Mouse (Mus musculus): ENCODE results near the gene Brf1. TPM values are rescaled to one million over a fixed set of nuclear protein-coding genes. Genes with fewer than 3 reads are reported as not detected.

Gene Brf1
- polyA plus RNA-seq, 1 experiment = 44.8 TPM

DNA sequence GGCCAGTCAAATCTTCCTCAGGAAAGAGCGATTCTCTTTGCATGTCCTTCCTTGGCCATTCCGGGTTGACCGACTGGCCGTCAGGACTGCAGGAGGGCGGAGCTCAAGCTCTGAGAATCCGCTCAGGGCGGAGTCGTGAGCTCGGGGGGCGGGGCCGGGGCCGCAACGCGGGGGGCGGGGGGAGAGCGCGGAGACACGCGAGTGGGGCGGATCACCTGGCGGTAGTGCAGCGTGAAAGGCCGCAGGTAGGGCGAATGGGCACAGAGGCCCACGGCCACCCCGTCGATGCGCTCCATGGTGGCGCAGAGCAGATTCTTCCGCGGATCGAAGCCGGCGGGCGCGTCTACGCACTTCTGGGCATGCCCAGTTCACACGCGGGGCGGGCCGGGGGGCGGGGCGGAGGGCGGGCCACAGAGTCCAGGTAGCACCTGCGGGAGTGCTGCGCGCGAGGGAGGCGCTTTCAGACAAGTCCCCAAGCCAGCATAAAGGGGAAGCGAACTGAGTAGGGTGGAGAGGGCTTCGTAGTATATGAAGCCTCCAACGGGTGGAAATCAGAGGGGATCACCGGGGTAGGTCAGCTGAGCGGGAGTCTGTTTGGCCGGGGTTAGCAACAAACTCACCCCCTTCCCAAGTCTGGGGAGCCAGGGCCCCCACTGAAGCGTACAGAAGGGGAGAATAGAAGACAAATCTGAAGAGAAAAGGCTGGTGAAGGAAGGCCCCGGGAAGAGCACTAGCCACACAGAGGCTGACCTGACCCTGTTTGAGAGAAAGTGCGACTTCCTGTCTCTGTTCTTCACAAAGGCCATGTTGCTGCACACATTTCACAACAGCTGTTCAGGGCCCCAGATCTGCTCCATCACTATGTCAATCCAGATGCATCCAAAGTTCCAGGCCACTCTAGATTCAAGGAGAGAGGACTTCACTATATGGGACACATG lies 58.5 kb downstream of the Brf1 start, which contains the start of gene Nudt14:
Gene Nudt14 (minus strand): TSS at position 349 of the 938 bp plus-strand sequence.
- H3K4me1 ChIP-seq (ENCODE audit: control insufficient read depth, insufficient read depth, low read length) = peaks cover 12% of the 10 kb centered on the region; the same call in 1 of the 2 replicates
- TF ChIP-seq CTCF (conservative IDR thresholded peaks at IDR 0.05; ENCODE audit: insufficient read depth, insufficient read length, low read depth, low read length) = no peak
- peak; percentile 20 for TF ChIP-seq POLR2A (IDR thresholded peaks at IDR 0.05; ENCODE audit: low read depth, low read length)
- no peaks in the 10 kb centered on the region for H3K36me3 ChIP-seq (ENCODE audit: control insufficient read depth, insufficient read depth, low read length)
- DNase-seq = peak; percentile 91
- peak within 1 kb of the TSS; percentile 95 for H3K4me3 ChIP-seq (ENCODE audit: insufficient read depth, low read depth, low read length)
- WGBS = 2% methylated on average over 58 of the region's 58 CpGs
- no peaks in the 10 kb centered on the region for H3K27me3 ChIP-seq (replicated peaks; ENCODE audit: control insufficient read depth, insufficient read depth, low read length)
- peak within 1 kb of the TSS; percentile 97 for H3K27ac ChIP-seq (ENCODE audit: insufficient read depth, low read depth, low read length)

DNA sequence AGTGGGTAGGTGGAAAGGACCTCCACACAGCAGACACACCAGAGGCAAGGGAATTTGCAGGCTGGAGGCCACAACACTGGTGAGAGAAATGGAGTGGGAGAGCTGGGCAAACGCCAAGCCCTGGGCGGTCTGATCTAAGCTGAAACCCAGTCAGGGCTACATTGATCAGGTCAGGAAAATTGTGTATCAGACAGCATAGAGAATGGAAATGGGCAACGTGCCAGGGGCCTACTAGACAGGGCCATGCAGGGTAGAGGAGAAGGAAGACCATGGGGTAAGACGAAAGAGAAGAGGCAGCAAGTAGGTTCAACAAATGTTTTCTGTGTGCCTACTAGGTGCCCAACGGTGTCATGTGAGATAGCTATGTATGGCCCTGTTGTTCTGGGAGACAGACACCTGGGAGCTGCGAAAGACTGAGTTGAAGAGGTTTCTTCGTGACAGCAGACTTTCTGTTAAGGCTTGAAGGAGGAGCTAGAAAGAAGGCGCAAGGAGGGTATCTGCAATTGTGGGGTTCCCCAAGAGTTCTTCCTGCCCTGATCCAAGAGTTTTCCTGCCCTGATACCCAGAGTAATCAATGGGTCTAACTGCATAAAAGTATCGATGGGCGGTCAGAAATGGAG lies 59.2 kb downstream of the Brf1 start:
- TF ChIP-seq POLR2A (IDR thresholded peaks at IDR 0.05; ENCODE audit: low read depth, low read length) (no peak), CTCF (conservative IDR thresholded peaks at IDR 0.05; ENCODE audit: insufficient read depth, insufficient read length, low read depth, low read length) (no peak)

DNA sequence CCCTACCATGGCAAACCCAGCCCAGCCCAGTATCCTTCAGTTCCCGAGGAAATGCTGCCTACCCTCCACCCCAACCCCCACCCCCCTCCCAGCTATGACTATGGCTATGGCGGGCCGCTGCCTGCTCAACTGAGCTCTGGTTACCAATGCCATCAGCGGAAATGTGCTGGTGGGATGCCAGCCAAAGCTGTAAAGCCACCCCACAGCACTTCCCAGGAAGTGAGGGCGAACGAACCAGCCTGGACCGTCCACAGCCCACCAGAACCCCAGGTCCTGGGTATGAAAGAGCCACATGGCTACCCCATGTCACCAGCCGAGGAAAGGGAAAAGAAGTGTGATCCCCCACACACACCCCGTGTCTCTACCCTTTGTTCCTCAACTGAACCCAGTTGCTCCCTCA lies 59.8 kb downstream of the Brf1 start:
- TF ChIP-seq POLR2A (IDR thresholded peaks at IDR 0.05; ENCODE audit: low read depth, low read length) = no peak
- TF ChIP-seq CTCF (conservative IDR thresholded peaks at IDR 0.05; ENCODE audit: insufficient read depth, insufficient read length, low read depth, low read length) = no peak
- no peaks in the 10 kb centered on the region for H3K27me3 ChIP-seq (replicated peaks; ENCODE audit: control insufficient read depth, insufficient read depth, low read length)
- H3K4me3 ChIP-seq (ENCODE audit: insufficient read depth, low read depth, low read length) = no peak overlapping the region
- no peak overlapping the region for H3K27ac ChIP-seq (ENCODE audit: insufficient read depth, low read depth, low read length)
- H3K36me3 ChIP-seq (ENCODE audit: control insufficient read depth, insufficient read depth, low read length) = no peaks in the 10 kb centered on the region
- no peak for DNase-seq
- 81% methylated on average over 9 of the region's 9 CpGs for WGBS
- peaks cover 12% of the 10 kb centered on the region; the same call in 1 of the 2 replicates for H3K4me1 ChIP-seq (ENCODE audit: control insufficient read depth, insufficient read depth, low read length)

More for the DNA sequence above, 59.2 kb downstream of the Brf1 start:
- WGBS = 43% methylated on average over 10 of the region's 10 CpGs
- Histone ChIP-seq H3K27ac (ENCODE audit: insufficient read depth, low read depth, low read length) (peak overlapping the region; percentile 69), H3K27me3 (replicated peaks; ENCODE audit: control insufficient read depth, insufficient read depth, low read length) (no peaks in the 10 kb centered on the region), H3K4me1 (ENCODE audit: control insufficient read depth, insufficient read depth, low read length) (peaks cover 12% of the 10 kb centered on the region; the same call in 1 of the 2 replicates), H3K36me3 (ENCODE audit: control insufficient read depth, insufficient read depth, low read length) (no peaks in the 10 kb centered on the region), H3K4me3 (ENCODE audit: insufficient read depth, low read depth, low read length) (peak overlapping the region; percentile 95)
- DNase-seq = peak; percentile 37

DNA sequence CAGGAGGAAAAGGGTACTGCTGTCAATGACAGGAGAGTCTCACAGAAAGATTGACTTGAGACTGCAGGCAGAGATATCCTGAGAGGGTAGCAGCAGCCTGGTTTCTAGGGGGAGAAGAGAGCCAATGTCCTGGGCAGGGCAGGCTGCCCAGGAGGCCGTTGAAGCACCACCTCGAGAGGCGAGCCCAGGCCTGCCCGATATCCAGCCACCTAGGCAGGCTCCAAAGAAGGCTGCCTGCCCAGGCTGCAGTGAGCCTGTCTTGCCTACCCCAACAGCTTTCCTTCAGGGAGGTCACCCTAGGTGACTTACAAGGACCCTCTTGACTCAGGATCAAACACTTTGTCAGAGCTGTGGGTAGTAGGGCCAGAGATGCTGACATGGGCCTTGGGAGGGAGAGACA lies 60.3 kb downstream of the Brf1 start:
- TF ChIP-seq POLR2A (IDR thresholded peaks at IDR 0.05; ENCODE audit: low read depth, low read length) (no peak), CTCF (conservative IDR thresholded peaks at IDR 0.05; ENCODE audit: insufficient read depth, insufficient read length, low read depth, low read length) (no peak)
- peaks cover 12% of the 10 kb centered on the region; the same call in 1 of the 2 replicates for H3K4me1 ChIP-seq (ENCODE audit: control insufficient read depth, insufficient read depth, low read length)
- no peaks in the 10 kb centered on the region for H3K27me3 ChIP-seq (replicated peaks; ENCODE audit: control insufficient read depth, insufficient read depth, low read length)
- WGBS = 97% methylated on average over 4 of the region's 4 CpGs
- no peak for DNase-seq
- no peak overlapping the region for H3K4me3 ChIP-seq (ENCODE audit: insufficient read depth, low read depth, low read length)
- H3K36me3 ChIP-seq (ENCODE audit: control insufficient read depth, insufficient read depth, low read length) = no peaks in the 10 kb centered on the region
- H3K27ac ChIP-seq (ENCODE audit: insufficient read depth, low read depth, low read length) = no peak overlapping the region

DNA sequence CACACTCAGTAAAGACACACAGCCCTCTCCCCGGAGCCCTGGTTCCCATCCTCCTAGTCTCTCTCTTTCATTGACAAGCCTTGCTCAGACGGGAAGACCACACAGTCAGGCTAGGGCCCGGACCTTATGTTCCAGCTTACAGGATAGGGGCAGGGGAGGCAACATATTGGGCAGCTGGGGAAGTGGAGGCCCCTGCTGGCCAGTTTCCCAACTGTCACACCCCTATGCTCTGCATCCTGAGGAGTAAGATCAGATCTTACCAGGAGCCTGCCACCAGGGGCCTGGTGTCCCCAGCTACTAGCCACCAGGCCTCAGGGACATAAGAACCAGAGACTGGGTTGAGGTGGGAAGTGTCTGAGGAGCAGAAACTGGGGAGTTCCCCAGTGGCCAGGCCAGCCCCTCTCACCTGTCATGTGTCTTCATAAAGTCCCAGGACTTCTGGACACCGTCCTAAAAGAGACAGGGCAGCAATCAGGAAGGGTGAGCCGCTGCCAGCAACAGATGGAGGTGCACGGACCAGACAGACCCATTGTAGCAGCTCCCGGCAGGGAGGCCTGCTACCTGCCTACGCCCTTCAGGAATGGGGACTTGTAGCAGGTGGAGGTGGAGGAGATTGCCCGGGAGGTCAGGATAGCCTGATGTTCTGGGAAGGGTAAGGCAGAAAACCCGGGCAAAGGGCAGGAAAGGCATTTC lies 61.5 kb downstream of the Brf1 start:
- H3K4me3 ChIP-seq (ENCODE audit: insufficient read depth, low read depth, low read length) = no peak overlapping the region
- TF ChIP-seq POLR2A (IDR thresholded peaks at IDR 0.05; ENCODE audit: low read depth, low read length) = no peak
- TF ChIP-seq CTCF (conservative IDR thresholded peaks at IDR 0.05; ENCODE audit: insufficient read depth, insufficient read length, low read depth, low read length) = no peak
- H3K27ac ChIP-seq (ENCODE audit: insufficient read depth, low read depth, low read length) = no peak overlapping the region
- H3K36me3 ChIP-seq (ENCODE audit: control insufficient read depth, insufficient read depth, low read length) = no peaks in the 10 kb centered on the region
- H3K27me3 ChIP-seq (replicated peaks; ENCODE audit: control insufficient read depth, insufficient read depth, low read length) = no peaks in the 10 kb centered on the region
- H3K4me1 ChIP-seq (ENCODE audit: control insufficient read depth, insufficient read depth, low read length) = peaks cover 12% of the 10 kb centered on the region; the same call in 1 of the 2 replicates
- DNase-seq = peak; percentile 36
- WGBS = 69% methylated on average over 10 of the region's 10 CpGs

DNA sequence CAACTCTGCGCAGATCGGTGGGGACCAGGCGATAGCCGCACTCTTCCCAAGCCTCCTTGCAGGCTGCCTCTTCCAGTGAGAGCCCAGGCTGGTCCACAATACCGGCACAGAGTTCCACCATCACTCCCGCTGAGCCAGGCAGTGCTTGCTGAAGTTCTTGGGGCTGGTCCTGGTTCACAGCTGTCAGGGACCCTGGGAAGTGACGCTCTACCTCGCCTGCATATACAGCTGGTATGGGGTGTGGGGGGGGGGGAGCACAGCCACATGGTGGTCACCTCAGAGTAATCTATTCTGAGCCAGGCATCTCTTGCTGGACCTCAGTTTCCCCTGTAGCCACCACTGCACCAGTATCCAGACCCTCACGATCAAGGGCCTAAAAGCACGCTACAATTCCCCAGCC lies 62.1 kb downstream of the Brf1 start:
- Histone ChIP-seq H3K4me1 (ENCODE audit: control insufficient read depth, insufficient read depth, low read length) (peaks cover 12% of the 10 kb centered on the region; the same call in 1 of the 2 replicates), H3K27me3 (replicated peaks; ENCODE audit: control insufficient read depth, insufficient read depth, low read length) (no peaks in the 10 kb centered on the region), H3K27ac (ENCODE audit: insufficient read depth, low read depth, low read length) (no peak overlapping the region), H3K4me3 (ENCODE audit: insufficient read depth, low read depth, low read length) (no peak overlapping the region), H3K36me3 (ENCODE audit: control insufficient read depth, insufficient read depth, low read length) (no peaks in the 10 kb centered on the region)
- DNase-seq = no peak
- 95% methylated on average over 10 of the region's 10 CpGs for WGBS
- TF ChIP-seq CTCF (conservative IDR thresholded peaks at IDR 0.05; ENCODE audit: insufficient read depth, insufficient read length, low read depth, low read length) (no peak), POLR2A (IDR thresholded peaks at IDR 0.05; ENCODE audit: low read depth, low read length) (no peak)

All from kidney, adult 2 months (tissue).